Mouse (Mus musculus): Measurements from ENCODE around the gene Syt5.
A peak's percentile ranks its signal among the peaks of the same experiment; 100 is the strongest.
"Not testable (repeated sequence)": the region's sequence is repeated elsewhere in the genome, so short reads cannot be mapped to it uniquely, and the experiment has no call there.

Syt5 gene

GRCm38 (mm10) chr7:4547221-4547641 lies at the start of gene Syt5:
Gene Syt5, minus strand, starts transcription at chr7:4547541.
- DNase-seq = peak; percentile 36

DNA sequence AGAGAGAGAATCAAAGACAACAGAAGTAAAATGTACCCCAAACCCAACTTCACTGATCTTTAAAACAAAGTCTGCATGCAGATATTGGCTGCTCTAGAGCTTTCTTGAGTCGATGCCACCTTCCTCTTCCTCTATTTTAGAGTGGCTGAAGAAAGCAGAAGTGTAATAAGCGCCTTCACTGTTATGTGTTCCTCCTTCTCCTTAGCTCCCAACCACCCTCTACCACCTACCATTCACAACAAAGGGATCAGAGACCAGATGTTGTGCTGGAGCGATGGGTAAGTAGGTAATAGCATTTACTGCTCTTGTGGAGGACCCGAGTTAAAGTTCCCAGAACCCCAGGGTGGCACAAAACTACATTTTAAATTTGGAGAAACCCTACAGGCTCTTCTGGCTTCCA lies 49.7 kb upstream of the Syt5 start:
- not testable (repeated sequence) for DNase-seq

GRCm38 (mm10) chr7:4581481-4581880 lies 34.1 kb upstream of the Syt5 start:
- DNase-seq = not testable (repeated sequence)

DNA sequence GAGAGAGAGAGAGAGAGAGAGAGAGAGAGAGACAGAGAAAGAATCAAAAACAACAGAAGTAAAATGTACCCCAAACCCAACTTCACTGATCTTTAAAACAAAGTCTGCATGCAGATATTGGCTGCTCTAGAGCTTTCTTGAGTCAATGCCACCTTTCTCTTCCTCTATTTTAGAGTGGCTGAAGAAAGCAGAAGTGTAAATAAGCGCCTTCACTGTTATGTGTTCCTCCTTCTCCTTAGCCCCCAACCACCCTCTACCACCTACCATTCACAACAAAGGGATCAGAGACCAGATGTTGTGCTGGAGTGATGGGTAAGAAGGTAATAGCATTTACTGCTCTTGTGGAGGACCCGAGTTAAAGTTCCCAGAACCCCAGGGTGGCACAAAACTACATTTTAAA lies 25.0 kb upstream of the Syt5 start:
- DNase-seq = not testable (repeated sequence)

- DNase-seq = no peak
Observed at GRCm38 (mm10) chr7:4562660-4563059, 15.3 kb upstream of the Syt5 start.

DNA sequence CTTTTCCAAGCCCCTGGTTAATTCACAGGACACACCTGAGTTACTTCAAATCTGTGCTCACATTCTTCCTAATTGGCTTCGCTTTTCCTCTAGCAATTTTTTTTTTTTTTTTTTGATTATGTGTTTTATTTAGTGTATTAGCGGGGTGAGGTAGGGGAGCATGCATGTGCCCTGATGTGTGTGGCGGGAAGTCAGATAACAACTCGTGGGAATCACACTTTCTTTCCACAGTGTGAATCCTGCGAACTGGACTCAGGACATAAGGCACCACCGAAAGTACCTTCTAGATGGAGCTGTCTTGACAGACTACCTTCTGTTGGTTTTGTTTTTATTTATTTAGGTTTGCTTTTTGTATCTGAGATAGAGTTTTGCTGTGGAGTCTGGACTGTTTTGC lies 9.8 kb upstream of the Syt5 start:
- DNase-seq = no peak

- peak; percentile 76 for DNase-seq
Observed at GRCm38 (mm10) chr7:4556256-4557166, 9.2 kb upstream of the Syt5 start.

GRCm38 (mm10) chr7:4546591-4547131 lies 680 bp downstream of the Syt5 start:
- peak; percentile 80 for DNase-seq

GRCm38 (mm10) chr7:4546050-4546449 lies 1.3 kb downstream of the Syt5 start:
- no peak for DNase-seq

DNA sequence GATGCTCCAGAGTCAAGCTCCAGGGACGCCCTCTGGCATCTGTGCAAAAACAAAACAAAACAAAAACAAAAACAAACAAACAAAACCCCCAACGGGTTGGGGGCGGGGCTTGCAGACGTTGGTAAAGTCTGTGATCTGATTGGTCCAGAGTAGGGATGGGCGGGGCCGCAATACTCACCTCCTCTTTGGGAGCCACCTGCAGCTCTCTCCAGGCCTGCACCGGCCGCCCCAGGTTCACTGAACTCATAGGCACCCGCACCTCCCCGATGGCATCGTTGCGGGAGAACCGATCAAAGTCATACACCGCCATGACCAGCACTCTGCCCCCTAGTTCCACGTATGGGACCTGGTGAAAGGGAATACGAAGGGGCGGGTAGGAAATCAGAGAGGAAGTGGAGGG lies 5.3 kb downstream of the Syt5 start:
- no peak for DNase-seq

DNA sequence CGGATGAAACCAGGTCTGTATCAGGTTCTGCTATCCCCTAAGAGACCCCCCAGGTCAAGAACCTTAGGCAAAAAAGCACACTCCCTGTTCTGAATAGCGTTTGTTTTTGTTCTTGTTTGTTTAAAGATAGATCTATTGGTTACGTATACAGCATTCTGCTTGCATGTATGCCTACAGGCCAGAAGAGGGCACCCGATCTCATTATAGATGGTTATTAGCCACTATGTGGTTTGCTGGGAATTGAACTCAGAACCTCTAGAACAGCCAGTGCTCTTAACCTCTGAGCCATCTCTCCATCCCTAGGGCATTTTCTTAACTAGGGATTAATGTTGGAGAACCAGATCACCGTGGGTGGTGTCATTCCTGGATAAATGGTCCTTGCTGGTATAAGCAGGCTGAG lies 6.0 kb downstream of the Syt5 start:
- no peak for DNase-seq

DNA sequence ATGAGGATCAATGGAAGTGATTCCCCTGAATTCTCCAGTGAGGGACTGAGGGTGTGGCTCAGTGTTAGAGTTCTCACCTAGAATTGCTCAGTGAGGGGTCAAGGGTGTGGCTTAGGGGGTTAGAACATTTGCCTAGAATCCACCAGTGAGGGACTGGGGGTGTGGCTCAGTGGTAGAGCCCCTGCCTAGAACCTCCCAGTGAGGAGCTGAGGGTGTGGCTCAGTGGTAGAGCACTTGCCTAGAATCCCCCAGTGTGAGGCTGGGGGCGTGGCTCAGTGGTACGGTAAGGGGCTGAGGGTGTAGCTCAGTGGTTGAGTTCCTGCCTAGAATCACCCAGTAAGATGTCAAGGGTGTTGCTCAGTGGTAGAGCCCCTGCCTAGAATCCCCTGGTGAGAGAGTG lies 8.3 kb downstream of the Syt5 start:
- DNase-seq = no peak

- no peak for DNase-seq
Observed at GRCm38 (mm10) chr7:4537181-4537580, 10.2 kb downstream of the Syt5 start.

DNA sequence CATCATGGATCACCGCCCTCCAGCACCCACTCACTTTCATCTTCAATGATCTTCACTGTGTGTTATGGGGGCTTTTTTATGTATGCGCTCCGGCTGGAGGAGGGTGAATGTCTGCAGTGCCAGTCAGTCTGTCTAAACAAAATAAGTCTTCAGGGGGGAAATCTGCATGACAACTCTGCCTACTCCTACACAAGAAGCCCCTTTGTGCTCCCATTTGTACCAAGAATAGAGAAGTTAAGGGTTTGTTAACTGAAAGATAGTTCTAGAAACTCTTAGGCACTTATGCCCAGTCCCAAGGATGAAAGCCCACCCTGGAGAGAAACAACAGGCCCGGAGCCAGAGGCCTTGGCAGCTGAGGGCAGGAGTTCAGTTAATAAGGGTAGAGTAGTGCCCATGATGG lies 11.0 kb downstream of the Syt5 start:
- no peak for DNase-seq

GRCm38 (mm10) chr7:4532005-4532729 lies 15.2 kb downstream of the Syt5 start, which contains the start of gene Dnaaf3:
Gene Dnaaf3, minus strand, starts transcription at chr7:4532453.
- DNase-seq = no peak

- DNase-seq = not testable (repeated sequence)
Observed at GRCm38 (mm10) chr7:4530166-4530565, 17.2 kb downstream of the Syt5 start.

- DNase-seq = no peak
Observed at GRCm38 (mm10) chr7:4527302-4527689, 20.0 kb downstream of the Syt5 start.

- DNase-seq = peak; percentile 52
Observed at GRCm38 (mm10) chr7:4526341-4527301, 20.7 kb downstream of the Syt5 start.

DNA sequence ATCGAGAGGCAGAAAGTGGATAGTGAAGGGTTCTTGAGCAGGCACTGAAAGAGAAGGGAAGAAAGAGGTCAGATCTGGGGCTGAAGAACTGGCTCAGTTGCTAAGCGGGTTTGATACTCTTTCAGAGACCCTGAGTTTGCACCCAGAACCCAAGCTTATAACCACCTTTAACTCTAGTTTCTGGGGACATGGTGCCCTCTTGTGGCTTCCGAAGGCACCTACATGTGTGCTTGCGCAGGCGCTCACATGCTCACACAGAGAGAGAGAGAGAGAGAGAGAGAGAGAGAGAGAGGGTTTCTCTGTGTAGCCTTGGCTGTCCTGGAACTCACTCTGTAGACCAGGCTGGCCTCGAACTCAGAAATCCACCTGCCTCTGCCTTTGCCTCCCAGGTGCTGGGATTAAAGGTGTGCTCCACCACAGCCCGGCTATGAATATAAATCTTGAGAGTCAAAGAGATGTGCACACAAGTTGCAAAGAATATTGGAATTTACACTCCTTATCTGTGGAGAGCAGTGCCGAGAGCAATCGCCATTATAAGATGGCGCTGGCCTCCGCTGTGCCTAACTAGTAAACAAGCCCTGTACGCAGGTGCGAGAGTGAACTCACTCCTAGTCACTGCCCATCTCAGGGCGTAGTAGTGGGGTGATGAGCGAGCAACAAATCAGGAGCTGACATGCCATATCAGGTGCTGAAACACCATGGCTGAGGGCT lies 23.0 kb downstream of the Syt5 start, which contains the start of gene Tnni3:
Gene Tnni3 (minus strand): TSS at position 18 of the 711 bp plus-strand sequence.
- not testable (repeated sequence) for DNase-seq

DNA sequence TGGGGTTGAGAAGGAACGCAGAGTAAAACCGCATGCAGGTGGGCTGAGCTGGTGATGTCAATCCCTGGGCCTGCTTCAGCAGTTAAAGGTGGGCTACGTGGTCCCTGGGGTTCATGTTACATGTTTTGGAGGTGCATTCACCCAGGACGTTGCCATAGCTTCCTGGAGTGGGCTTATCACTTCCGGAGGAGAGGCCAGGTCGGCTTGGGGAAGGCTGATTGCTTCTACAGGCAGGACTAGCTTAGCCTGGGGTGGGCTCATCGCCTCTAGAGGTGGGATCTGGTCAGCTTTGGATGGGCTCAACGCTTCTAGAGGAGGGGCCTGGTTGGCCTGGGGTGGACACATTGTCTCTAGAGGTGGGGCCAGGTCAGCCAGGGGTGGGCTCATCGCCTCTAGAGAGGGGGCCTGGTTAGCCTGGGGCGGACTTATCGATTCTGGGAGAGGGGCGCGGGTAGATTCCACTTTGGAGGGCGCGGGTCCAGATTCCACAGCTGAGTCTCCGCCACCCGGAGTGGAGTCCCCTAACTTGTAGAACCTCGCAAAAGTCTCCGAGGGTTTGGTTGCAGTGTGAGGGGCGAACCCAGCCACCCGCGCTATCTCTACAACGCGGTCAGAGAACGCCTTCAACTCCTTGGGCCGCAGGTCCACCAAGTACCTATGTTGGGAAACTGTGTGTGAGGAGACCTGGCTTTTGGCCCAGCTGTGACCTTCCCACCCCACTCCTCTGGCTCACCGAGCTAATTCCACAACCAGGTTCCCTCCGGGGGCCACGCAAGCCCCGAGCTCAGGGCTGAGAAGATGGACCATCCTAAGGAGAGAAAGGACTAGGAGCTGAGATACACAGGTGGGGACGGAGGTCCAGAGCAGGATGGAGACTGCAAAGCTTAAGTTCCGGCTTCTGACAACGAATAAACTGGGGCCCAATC lies 23.9 kb downstream of the Syt5 start:
- no peak for DNase-seq

- no peak for DNase-seq
Observed at GRCm38 (mm10) chr7:4522292-4522691, 25.0 kb downstream of the Syt5 start.
